Mouse (Mus musculus) small intestine, adult 2 months (tissue): ENCODE measurements at regions not wholly inside any gene's neighbourhood (a gene's known extent, or its start where the extent isn't known, plus 50 kb on each side); places are given as distances from the start of the nearest gene placed in this dataset.

Experiments
- CTCF ChIP-seq: fragments of 200-500 bp; IDR thresholded peaks from 2 replicates; pipeline ENCODE4 v1.5.1; 2012; ENCODE audit warnings: low read depth, mild to moderate bottlenecking, control low read depth, inconsistent platforms, low read length, moderate library complexity, mixed read lengths; ENCODE audit not compliant: insufficient replicate concordance, insufficient read length; ENCODE audit errors: extremely low read depth
- POLR2A ChIP-seq: fragments of 200-500 bp; IDR thresholded peaks from 2 replicates; pipeline ENCODE4 v1.6.1; 2012; ENCODE audit warnings: low read depth, mild to moderate bottlenecking, control low read depth, inconsistent platforms, low read length, moderate library complexity

- TF ChIP-seq CTCF (no peak), POLR2A (no peak)
These were observed 147.9 kb downstream of the Mbl2 start for GRCm38 (mm10) chr19:30380515-30381206.
